Mouse (Mus musculus): ENCODE measurements around the gene Cdrt4.

Gene Cdrt4

GRCm38 (mm10) chr11:62995066-62995754 lies 44.2 kb downstream of the Cdrt4 start:
- DNase-seq (ENCODE audit: extremely low read depth, insufficient read length, low spot score): no peak

GRCm38 (mm10) chr11:62995755-62996521 lies 44.9 kb downstream of the Cdrt4 start:
- no peak for DNase-seq (ENCODE audit: extremely low read depth, insufficient read length, low spot score)

GRCm38 (mm10) chr11:62996522-62996898 lies 45.5 kb downstream of the Cdrt4 start:
- no peak for DNase-seq (ENCODE audit: extremely low read depth, insufficient read length, low spot score)

GRCm38 (mm10) chr11:62997039-62997717 lies 46.2 kb downstream of the Cdrt4 start:
- no peak for DNase-seq (ENCODE audit: extremely low read depth, insufficient read length, low spot score)

- peak; percentile 59 for DNase-seq (ENCODE audit: extremely low read depth, insufficient read length, low spot score)
Observed at GRCm38 (mm10) chr11:62997718-62998281, 46.8 kb downstream of the Cdrt4 start.

- no peak for DNase-seq (ENCODE audit: extremely low read depth, insufficient read length, low spot score)
Observed at GRCm38 (mm10) chr11:63000126-63000525, 49.1 kb downstream of the Cdrt4 start.

GRCm38 (mm10) chr11:63004617-63005016 lies 53.6 kb downstream of the Cdrt4 start:
- DNase-seq (ENCODE audit: extremely low read depth, insufficient read length, low spot score): no peak

- no peak for DNase-seq (ENCODE audit: extremely low read depth, insufficient read length, low spot score)
Observed at GRCm38 (mm10) chr11:63007376-63007775, 56.4 kb downstream of the Cdrt4 start.

GRCm38 (mm10) chr11:63008004-63008403 lies 57.0 kb downstream of the Cdrt4 start:
- no peak for DNase-seq (ENCODE audit: extremely low read depth, insufficient read length, low spot score)

GRCm38 (mm10) chr11:63009761-63010160 lies 58.8 kb downstream of the Cdrt4 start:
- no peak for DNase-seq (ENCODE audit: extremely low read depth, insufficient read length, low spot score)

GRCm38 (mm10) chr11:63017327-63018082 lies 66.5 kb downstream of the Cdrt4 start:
- no peak for DNase-seq (ENCODE audit: extremely low read depth, insufficient read length, low spot score)

- no peak for DNase-seq (ENCODE audit: extremely low read depth, insufficient read length, low spot score)
Observed at GRCm38 (mm10) chr11:63018083-63018622, 67.2 kb downstream of the Cdrt4 start.

- no peak for DNase-seq (ENCODE audit: extremely low read depth, insufficient read length, low spot score)
Observed at GRCm38 (mm10) chr11:63020633-63021032, 69.6 kb downstream of the Cdrt4 start.

GRCm38 (mm10) chr11:63021141-63021806 lies 70.3 kb downstream of the Cdrt4 start:
- DNase-seq (ENCODE audit: extremely low read depth, insufficient read length, low spot score): no peak

- peak; percentile 42 for DNase-seq (ENCODE audit: extremely low read depth, insufficient read length, low spot score)
Observed at GRCm38 (mm10) chr11:63023461-63023860, 72.5 kb downstream of the Cdrt4 start.

- DNase-seq (ENCODE audit: extremely low read depth, insufficient read length, low spot score): no peak
Observed at GRCm38 (mm10) chr11:63024136-63024535, 73.1 kb downstream of the Cdrt4 start.

- no peak for DNase-seq (ENCODE audit: extremely low read depth, insufficient read length, low spot score)
Observed at GRCm38 (mm10) chr11:63025476-63025875, 74.5 kb downstream of the Cdrt4 start.

GRCm38 (mm10) chr11:63026651-63027141 lies 75.7 kb downstream of the Cdrt4 start:
- peak; percentile 62 for DNase-seq (ENCODE audit: extremely low read depth, insufficient read length, low spot score)

- no peak for DNase-seq (ENCODE audit: extremely low read depth, insufficient read length, low spot score)
Observed at GRCm38 (mm10) chr11:63028131-63028530, 77.1 kb downstream of the Cdrt4 start.
